Mouse (Mus musculus): ENCODE measurements at regions not wholly inside any gene's neighbourhood (a gene's known extent, or its start where the extent isn't known, plus 50 kb on each side); places are given as distances from the start of the nearest gene placed in this dataset.
A peak's percentile ranks its signal among the peaks of the same experiment; 100 is the strongest.

GRCm38 (mm10) chr16:27507212-27507611 is 118.5 kb downstream of the Ccdc50 start:
- Histone ChIP-seq H3K9ac (replicated peaks; ENCODE audit: low read length) (no peak overlapping the region), H3K27ac (ENCODE audit: low read length) (no peak overlapping the region), H3K36me3 (ENCODE audit: insufficient read depth, low read length) (no peaks in the 10 kb centered on the region), H3K4me2 (replicated peaks; ENCODE audit: low read depth, low read length) (no peak overlapping the region), H3K27me3 (ENCODE audit: insufficient read depth, low read length) (no peaks in the 10 kb centered on the region), H3K9me3 (ENCODE audit: low read length) (peaks cover 2% of the 10 kb centered on the region; the same call in 1 of the 2 replicates), H3K4me1 (ENCODE audit: insufficient read depth, low read length) (no peaks in the 10 kb centered on the region), H3K4me3 (ENCODE audit: low read length) (no peak overlapping the region)
- ATAC-seq (ENCODE audit: low FRiP score, low TSS enrichment), result no peak
- 50% methylated on average over 1 of the region's 1 CpGs for WGBS

DNA sequence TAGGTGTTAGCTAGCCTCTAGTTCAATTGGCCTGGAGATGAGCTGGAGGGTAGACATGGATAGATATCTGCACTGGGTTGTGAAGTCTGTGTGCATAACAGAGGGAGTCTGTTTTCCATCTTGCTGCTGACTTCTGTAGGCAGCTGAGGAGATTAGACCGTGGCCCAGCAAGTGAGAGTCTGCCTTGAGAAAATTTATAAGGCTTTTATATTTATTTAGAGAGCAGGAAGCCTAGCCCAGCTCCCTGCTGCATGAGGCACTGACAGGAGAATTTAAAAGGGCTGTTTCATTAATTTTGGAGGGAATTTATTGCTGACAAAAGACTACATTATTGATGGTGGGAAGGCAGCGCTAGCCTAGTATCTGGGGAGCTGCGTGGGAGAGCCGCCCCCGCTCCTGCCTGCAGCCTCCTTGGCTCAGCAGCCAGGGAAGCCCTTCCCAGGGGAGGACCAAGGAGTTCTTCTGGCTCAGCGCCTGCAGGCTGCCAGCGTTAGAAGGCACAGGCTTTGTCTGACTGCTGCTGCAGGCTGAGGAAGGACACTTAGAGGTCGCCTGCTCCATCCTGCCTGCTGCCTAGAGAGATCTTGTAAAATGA is 135.0 kb downstream of the Ccdc50 start:
- peak overlapping the region; percentile 36; the same call in 1 of the 2 replicates for H3K27ac ChIP-seq (ENCODE audit: low read length)
- 11% methylated on average over 8 of the region's 8 CpGs for WGBS

DNA sequence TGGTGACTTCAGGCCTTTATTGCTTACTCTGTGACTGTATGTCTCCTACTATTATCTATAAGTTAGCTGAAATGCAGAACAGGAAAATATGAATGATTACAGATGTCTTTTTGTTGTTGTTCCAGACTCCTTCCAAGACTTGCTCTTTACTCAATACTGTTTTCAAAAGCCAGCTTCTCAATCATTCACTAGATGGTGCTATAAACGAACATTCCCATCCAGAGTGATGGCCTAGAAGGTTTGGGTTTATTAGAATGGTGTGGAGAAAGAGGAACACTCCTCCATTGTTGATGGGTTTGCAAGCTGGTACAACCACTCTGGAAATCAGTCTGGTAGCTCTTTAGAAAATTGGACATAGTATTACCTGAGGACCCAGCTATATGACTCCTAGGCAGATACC is 138.0 kb downstream of the Ccdc50 start:
- Histone ChIP-seq H3K4me2 (replicated peaks; ENCODE audit: low read depth, low read length) (no peak overlapping the region), H3K4me1 (ENCODE audit: insufficient read depth, low read length) (no peaks in the 10 kb centered on the region; the same call in 1 of the 2 replicates), H3K36me3 (ENCODE audit: insufficient read depth, low read length) (no peaks in the 10 kb centered on the region), H3K27me3 (ENCODE audit: insufficient read depth, low read length) (no peaks in the 10 kb centered on the region), H3K4me3 (ENCODE audit: low read length) (no peak overlapping the region), H3K9me3 (ENCODE audit: low read length) (no peaks in the 10 kb centered on the region), H3K27ac (ENCODE audit: low read length) (no peak overlapping the region), H3K9ac (replicated peaks; ENCODE audit: low read length) (no peak overlapping the region)
- ATAC-seq (ENCODE audit: low FRiP score, low TSS enrichment), result no peak
- WGBS, result 50% methylated on average over 1 of the region's 1 CpGs

More for the DNA sequence above, 135.0 kb downstream of the Ccdc50 start:
- no peak overlapping the region for H3K4me3 ChIP-seq (ENCODE audit: low read length)
- no peaks in the 10 kb centered on the region for H3K9me3 ChIP-seq (ENCODE audit: low read length)
- no peaks in the 10 kb centered on the region for H3K36me3 ChIP-seq (ENCODE audit: insufficient read depth, low read length)
- peak; percentile 97 for ATAC-seq (ENCODE audit: low FRiP score, low TSS enrichment)
- no peaks in the 10 kb centered on the region; the same call in 1 of the 2 replicates for H3K4me1 ChIP-seq (ENCODE audit: insufficient read depth, low read length)
- no peaks in the 10 kb centered on the region for H3K27me3 ChIP-seq (ENCODE audit: insufficient read depth, low read length)
- H3K4me2 ChIP-seq (replicated peaks; ENCODE audit: low read depth, low read length), result peak overlapping the region; percentile 33
- no peak overlapping the region for H3K9ac ChIP-seq (replicated peaks; ENCODE audit: low read length)

DNA sequence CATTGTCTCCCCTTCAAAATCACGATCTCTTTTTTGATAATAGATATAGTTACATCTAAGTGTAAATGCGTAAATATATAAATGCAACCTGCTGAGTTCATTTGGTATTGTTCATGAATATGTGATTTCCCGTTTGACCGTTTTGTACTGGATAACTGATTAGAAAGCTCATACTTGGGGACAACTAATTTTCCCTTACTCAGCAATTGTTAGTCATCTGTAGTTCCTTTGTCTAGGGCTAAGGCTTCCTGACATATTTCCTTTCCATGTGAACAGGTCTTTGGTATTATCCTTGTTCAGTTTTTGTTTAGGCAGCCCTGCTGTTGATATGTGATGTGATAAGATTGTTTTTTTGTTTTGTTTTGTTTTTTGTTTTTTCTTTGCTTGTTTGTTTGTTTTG is 142.0 kb downstream of the Ccdc50 start:
- Histone ChIP-seq H3K4me2 (replicated peaks; ENCODE audit: low read depth, low read length) (no peak overlapping the region), H3K9me3 (ENCODE audit: low read length) (no peaks in the 10 kb centered on the region), H3K27ac (ENCODE audit: low read length) (no peak overlapping the region), H3K36me3 (ENCODE audit: insufficient read depth, low read length) (no peaks in the 10 kb centered on the region), H3K9ac (replicated peaks; ENCODE audit: low read length) (no peak overlapping the region), H3K4me1 (ENCODE audit: insufficient read depth, low read length) (no peaks in the 10 kb centered on the region), H3K4me3 (ENCODE audit: low read length) (no peak overlapping the region), H3K27me3 (ENCODE audit: insufficient read depth, low read length) (no peaks in the 10 kb centered on the region)
- 95% methylated on average over 4 of the region's 4 CpGs for WGBS
- no peak for ATAC-seq (ENCODE audit: low FRiP score, low TSS enrichment)

All from kidney, embryonic 16.5 days (tissue).